Mouse (Mus musculus) mouse embryonic stem cell (cell line): ENCODE results near the gene 1600002K03Rik.

Experiments
- in situ Hi-C, 2 experiments: fragments of 300-500 bp; cut with MboI; formaldehyde crosslinking; loops; 1 replicate in 1 of 2; 3 replicates in 1 of 2; pipeline ENCODE4 v1.14.3; 2019 to 2020; ENCODE audit warnings: low sequenced_read_pairs in 2 of 2, low pct_unique_long_range_greater_than_20kb in 1 of 2, mixed read lengths in 1 of 2; ENCODE audit not compliant: unreplicated experiment in 1 of 2

1600002K03Rik gene

GRCm38 (mm10) chr10:80172527-80173292, at the start of gene 1600002K03Rik:
Gene 1600002K03Rik (plus strand): TSS chr10:80172944.
- in situ Hi-C loops, result no loop called here

GRCm38 (mm10) chr10:80123932-80124562, 48.7 kb upstream of the 1600002K03Rik start:
- in situ Hi-C loops, result no loop called here

DNA sequence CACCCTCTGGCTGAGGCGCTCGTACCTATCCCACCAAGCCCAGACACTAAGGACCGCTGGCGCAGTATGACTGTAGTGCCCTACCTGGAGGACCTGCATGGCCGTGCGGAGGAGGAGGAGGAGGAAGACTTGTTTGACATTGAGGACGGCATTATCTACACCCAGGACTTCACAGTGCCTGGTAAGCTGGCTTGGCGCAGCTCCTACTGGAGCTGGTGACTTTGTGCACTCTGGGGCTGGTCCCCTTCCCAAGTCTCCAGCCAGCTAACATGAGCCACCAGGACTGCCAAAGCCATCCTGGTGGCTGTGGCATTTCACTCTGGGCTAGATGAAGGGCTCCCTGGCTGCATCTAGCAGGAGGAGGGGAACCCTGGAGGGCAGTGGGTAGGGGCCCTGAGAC, 44.8 kb upstream of the 1600002K03Rik start:
- in situ Hi-C loops, result no loop called here

- in situ Hi-C loops, result no loop called here
Observed at GRCm38 (mm10) chr10:80129846-80130245, 42.9 kb upstream of the 1600002K03Rik start.

- in situ Hi-C loops, result no loop called here
Observed at GRCm38 (mm10) chr10:80130403-80131031, 42.2 kb upstream of the 1600002K03Rik start.

GRCm38 (mm10) chr10:80131316-80131951, 41.3 kb upstream of the 1600002K03Rik start:
- in situ Hi-C loops, result no loop called here

DNA sequence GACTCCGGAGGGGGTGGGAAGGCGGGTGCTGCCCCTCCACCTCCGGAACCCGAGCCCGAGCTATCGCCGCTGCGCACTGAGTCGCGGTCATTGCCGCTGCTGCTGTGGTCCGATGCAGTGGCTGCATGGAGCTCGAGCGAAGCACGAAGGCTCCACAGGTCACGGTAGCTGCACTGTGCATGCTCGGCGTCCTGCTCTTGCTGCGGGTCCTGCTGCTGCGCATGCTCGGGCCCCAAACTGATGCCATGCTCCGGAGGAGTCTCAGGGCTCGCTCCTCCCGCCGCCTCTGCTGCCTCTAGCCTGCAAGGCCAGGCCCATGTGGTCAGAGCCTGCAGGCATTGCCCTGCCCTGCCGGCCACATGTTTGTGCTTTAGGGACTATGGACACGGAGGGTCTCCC, 40.8 kb upstream of the 1600002K03Rik start:
- in situ Hi-C loops, result no loop called here

DNA sequence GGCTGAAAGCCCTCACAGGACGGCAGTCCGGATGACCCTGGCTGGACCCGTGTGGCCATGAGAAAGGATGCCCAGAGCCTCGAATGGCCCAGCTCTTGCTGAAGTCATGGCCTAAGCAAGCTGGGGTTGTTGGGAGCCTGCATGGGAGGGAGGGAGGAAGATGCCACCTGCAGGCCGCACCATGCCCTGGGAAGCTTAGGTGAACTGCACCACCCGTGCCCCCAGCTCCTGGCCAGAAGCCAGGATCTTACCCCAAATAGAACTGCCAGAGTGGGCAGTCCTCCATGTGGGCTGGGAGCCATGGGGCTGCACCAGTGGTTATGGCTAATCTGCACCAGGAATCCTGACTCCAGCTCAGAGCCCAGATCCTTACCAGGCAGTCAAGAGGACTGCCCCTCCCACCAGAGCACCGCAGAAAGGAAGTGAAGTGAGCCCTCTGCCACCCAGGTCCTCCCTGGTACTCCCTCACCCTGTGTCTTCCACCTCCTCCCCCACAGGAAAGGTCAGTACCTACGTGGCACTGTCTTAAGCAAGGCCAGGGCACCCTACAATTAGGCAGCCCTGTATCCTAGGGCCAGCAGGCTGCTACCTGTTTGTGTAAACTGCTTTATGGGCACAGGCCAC, 39.4 kb upstream of the 1600002K03Rik start:
- in situ Hi-C loops, result no loop called here

DNA sequence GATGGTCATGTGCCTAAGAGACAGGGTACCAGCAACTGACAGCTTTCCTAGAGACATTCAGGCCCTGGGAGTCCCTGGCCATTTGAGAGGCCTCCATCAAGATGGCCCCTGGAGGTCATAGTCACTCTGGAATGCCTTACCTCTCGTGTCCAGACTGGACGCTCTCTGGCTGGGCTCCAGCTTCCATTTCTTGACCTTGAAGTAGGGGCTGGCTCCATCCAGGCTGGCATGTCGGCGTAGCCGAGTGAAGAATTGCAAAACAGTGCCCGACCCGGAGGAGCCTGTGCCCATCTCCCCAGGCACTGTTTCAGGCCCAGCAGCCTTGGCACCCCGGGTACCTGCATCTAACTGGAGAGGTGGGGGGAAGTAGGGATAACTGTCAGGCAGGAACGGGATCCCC, 38.3 kb upstream of the 1600002K03Rik start:
- in situ Hi-C loops, result no loop called here

GRCm38 (mm10) chr10:80135161-80135560, 37.6 kb upstream of the 1600002K03Rik start:
- in situ Hi-C loops, result no loop called here

- in situ Hi-C loops, result no loop called here
Observed at GRCm38 (mm10) chr10:80135641-80136040, 37.1 kb upstream of the 1600002K03Rik start.

DNA sequence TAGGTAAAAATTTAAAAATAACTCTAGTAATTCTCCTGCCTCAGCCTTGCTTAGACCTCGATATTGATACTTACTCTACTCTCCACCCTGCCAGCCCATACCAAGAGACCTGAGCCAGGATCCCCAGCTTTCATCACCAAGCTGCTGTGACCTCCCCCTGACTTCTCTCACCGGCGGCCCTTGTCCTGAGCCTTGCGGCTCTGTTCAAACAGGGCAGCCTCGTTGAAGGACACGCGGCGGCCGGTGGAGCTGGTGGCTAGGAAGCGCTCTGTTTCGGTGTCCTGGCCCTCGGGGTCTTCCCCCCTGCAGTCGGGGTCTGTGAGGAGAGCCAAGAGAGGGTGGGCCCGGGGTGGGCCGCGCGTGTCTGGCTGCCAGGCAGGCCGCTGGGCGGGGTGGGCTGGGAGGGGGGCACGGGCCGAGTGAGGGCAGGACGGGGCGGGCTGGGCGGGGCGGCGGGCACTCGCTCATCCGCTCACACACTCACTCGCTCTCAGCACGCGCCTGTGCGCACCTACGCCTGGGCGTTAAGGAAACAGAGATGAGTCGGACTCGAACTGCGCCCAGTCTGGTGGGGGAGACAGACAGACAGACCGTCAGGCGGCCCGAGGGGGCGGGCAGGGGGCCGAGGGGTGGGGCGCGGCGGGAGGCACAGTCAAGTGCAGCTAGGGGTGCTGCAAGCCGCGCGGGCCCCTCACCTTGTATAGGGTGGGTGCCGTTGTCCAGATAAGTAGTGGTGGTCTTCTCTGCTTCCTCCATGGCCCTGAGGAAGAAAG, 36.4 kb upstream of the 1600002K03Rik start:
- in situ Hi-C loops, result no loop called here

DNA sequence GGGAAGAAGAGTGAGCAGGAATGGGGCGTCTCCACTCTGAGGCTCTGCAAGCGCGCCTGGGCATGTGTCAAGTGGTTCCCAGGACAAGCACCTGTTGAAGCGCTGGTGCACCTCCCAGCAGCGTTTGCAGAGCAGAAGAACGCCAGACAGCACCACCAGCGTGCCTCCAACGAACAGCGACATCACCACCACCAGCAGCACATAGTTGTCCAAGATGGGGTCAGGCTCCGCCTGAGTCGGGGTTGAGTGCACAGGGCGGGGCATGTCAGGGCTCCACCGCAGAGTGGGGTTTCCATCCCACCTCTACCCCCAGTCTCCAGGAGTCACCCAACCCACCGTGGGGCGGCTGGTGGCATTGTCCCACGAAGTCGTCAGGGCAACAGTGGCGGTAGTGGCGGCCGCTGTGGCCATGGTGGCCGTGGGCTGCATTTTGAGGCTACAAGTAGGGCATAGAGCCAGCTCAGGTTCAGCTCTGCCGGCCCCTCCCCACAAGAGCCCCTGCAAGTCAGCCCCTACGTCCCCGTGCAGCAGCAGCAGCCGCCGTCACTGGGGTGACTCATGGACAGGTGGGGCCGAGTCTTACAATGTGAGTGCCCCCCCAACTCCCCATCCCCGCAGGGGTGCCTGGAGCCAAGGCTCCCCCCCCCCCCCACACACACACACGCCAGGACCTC, 35.7 kb upstream of the 1600002K03Rik start:
- in situ Hi-C loops, result no loop called here

- in situ Hi-C loops, result no loop called here
Observed at GRCm38 (mm10) chr10:80137626-80138552, 34.9 kb upstream of the 1600002K03Rik start.

GRCm38 (mm10) chr10:80138553-80139438, 33.9 kb upstream of the 1600002K03Rik start, which contains the start of gene Atp5d:
Gene Atp5d (plus strand): TSS chr10:80138632.
- in situ Hi-C loops, result no loop called here

DNA sequence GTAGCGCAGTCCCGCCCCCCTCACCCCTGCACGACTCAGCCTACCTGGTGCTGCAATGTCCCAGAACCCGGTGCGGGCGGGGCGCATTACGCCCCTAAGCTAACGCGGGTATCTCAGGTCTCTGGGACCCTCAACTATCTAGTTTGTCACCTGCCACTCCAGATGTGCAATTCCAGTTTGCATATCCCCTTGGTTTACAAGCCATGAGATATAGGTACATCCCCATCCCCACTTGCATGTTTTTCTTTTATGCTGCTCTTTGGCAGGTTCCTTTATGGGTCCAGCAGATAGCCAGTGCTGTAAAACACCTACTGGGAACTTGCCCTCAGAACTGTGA, 33.3 kb upstream of the 1600002K03Rik start:
- in situ Hi-C loops, result no loop called here
